Mouse (Mus musculus) c-Kit-negative CD71-positive TER-119-positive erythroid progenitor cells, embryonic 14.5 days (primary cell): Measurements from ENCODE around the gene Cbarp.

Source experiments
- DNase-seq: peaks from one replicate; pipeline ENCODE4 v3.0.0-alpha.2; 2013; ENCODE audit warnings: low read depth, low spot score

Cbarp gene

GRCm38 (mm10) chr10:80123932-80124562 is 16.6 kb downstream of the Cbarp start:
- no peak for DNase-seq

- DNase-seq = no peak
These were observed 19.0 kb downstream of the Cbarp start for GRCm38 (mm10) chr10:80121639-80122038.

- no peak for DNase-seq
These were observed 20.5 kb downstream of the Cbarp start for GRCm38 (mm10) chr10:80120146-80120545.

GRCm38 (mm10) chr10:80118552-80118951 is 22.1 kb downstream of the Cbarp start:
- DNase-seq = no peak

GRCm38 (mm10) chr10:80117736-80118135 is 22.9 kb downstream of the Cbarp start:
- no peak for DNase-seq

GRCm38 (mm10) chr10:80116927-80117691 is 23.5 kb downstream of the Cbarp start:
- peak; percentile 69 for DNase-seq

- DNase-seq = no peak
These were observed 24.1 kb downstream of the Cbarp start for GRCm38 (mm10) chr10:80116563-80116926.

GRCm38 (mm10) chr10:80115944-80116335 is 24.7 kb downstream of the Cbarp start:
- no peak for DNase-seq

GRCm38 (mm10) chr10:80115290-80115943 is 25.2 kb downstream of the Cbarp start, which contains the start of gene Stk11:
Gene Stk11, plus strand, starts transcription at chr10:80115803.
- DNase-seq = peak; percentile 100

GRCm38 (mm10) chr10:80114341-80115284 is 26.0 kb downstream of the Cbarp start:
- DNase-seq = peak; percentile 92

GRCm38 (mm10) chr10:80107678-80108077 is 33.0 kb downstream of the Cbarp start:
- DNase-seq = no peak

GRCm38 (mm10) chr10:80105926-80106325 is 34.7 kb downstream of the Cbarp start:
- DNase-seq = no peak

- no peak for DNase-seq
These were observed 35.2 kb downstream of the Cbarp start, which contains the start of gene Sbno2 for GRCm38 (mm10) chr10:80105460-80105859. Gene Sbno2, minus strand, starts transcription at chr10:80105571.

- no peak for DNase-seq
These were observed 36.5 kb downstream of the Cbarp start for GRCm38 (mm10) chr10:80104181-80104580.

GRCm38 (mm10) chr10:80103032-80103431 is 37.6 kb downstream of the Cbarp start:
- DNase-seq = no peak

- peak; percentile 77 for DNase-seq
These were observed 38.3 kb downstream of the Cbarp start for GRCm38 (mm10) chr10:80102216-80102915.

GRCm38 (mm10) chr10:80100982-80101381 is 39.7 kb downstream of the Cbarp start:
- DNase-seq = no peak

GRCm38 (mm10) chr10:80098630-80099029 is 42.0 kb downstream of the Cbarp start:
- no peak for DNase-seq

GRCm38 (mm10) chr10:80097275-80097674 is 43.4 kb downstream of the Cbarp start:
- DNase-seq = no peak

- no peak for DNase-seq
These were observed 45.1 kb downstream of the Cbarp start for GRCm38 (mm10) chr10:80095547-80095946.

- no peak for DNase-seq
These were observed 46.0 kb downstream of the Cbarp start for GRCm38 (mm10) chr10:80094684-80095083.
